Mouse (Mus musculus): ENCODE results near the gene Fndc8.

DNA sequence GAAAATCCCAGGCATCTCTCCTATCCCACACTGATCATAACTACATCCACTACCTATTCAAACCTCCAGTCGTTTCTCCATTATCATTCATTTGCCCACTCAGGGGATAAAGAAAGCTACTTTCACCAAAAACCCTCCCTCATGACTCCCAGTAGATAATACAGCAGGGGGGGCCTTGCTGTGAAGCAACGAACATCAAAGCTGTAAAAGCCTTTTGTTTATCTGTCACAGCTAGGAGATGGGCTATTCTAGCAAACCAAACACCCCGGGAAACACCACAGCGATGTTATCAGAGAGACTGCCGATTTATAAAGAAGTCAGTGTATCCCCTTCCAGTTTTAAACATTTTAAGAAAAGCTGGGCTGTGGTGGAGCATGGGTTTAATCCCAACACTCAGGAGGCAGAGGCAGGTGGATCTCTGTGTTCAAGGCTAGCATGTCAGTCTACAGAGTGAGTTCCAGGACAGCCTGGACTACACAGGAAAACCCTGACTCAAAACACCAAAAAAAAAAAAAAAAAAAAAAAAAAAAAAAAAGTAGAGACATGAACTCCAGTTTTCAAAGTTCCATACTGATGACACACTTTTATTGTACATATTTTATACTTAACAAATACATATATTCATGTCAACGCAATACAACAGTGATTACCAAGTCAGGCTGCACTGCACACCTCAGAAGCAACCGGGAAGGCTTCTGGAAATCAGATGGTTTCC lies 24.9 kb upstream of the Fndc8 start:
- TF ChIP-seq CEBPB (IDR thresholded peaks at IDR 0.05; ENCODE audit: insufficient read depth, poor library complexity, severe bottlenecking) (no peak), POLR2A (IDR thresholded peaks at IDR 0.05; ENCODE audit: insufficient read length, low read depth) (no peak), MAX (IDR thresholded peaks at IDR 0.05; ENCODE audit: low read depth) (no peak), E2F4 (IDR thresholded peaks at IDR 0.05; ENCODE audit: insufficient read depth) (no peak)
